Mouse (Mus musculus): ENCODE measurements around the gene Akr1b3. TPM values are rescaled to one million over a fixed set of nuclear protein-coding genes. Genes with fewer than 3 reads are reported as not detected.

The Akr1b3 gene
- total and polyA plus RNA-seq, 3 experiments = 110 to 532 (median 151) TPM

DNA sequence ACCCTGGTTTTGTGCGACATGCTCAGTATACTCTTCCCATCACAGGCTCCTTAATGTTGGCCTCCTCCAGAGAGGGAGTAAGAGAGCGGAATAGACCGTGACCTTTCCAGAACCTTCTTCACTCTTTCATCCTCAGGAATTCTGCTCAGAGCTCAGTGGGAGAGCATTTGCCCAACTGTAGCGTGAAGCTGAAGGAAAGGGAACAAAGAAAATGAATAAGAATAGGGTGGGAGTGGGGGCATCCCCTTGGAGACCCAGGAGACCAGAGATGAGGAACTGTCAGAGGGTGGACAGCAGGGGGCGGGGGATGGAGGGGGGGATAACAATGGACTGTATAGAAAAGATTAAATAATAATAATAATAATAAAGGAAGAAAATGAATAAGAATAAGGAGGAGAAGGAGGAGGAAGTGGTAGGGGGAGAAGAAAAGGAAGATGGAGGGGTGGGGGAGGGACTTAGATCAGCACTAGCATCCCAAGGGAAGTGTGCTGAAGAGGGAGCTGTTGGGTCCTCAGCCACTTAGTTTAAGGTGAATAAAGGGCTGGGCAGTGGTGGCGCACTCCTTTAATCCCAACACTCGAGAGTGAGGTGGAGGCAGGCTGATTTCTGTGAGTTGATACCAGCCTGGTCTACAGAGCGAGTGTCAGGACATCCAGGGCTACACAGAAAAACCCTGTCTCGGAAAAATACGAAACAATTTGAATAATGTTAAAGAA, 27.0 kb upstream of the Akr1b3 start (continued):
- no peak for TF ChIP-seq ZNF384 (IDR thresholded peaks at IDR 0.05; ENCODE audit: low read depth, low read length)

DNA sequence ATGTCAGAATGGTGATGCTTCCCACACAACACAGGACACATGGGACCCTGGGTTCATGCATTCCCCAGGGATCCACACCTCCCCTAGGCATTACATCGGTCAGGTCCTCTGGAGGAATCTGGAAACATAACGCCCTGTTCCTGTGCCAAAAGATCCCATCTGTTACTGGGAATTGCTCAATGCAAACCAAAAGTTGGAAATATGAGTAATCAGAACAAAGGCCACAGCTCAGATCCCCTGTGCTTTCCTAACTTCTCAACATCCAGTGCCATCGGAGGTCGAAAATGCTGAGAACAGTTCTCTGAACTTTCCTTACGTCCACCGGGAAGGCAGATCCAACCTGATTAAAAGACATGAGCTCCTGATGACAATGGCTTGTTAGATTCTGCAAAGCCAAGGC, 26.1 kb upstream of the Akr1b3 start:
- H3K9ac ChIP-seq (ENCODE audit: control insufficient read depth, low read depth, low read length, poor library complexity, severe bottlenecking) = no peak overlapping the region
- H3K36me3 ChIP-seq (ENCODE audit: control insufficient read depth in 1 of 2, insufficient read depth in 2 of 2, low read length in 2 of 2) = no peaks in the 10 kb centered on the region
- H3K27ac ChIP-seq (ENCODE audit: control insufficient read depth, low read depth, low read length) = no peak overlapping the region
- TF ChIP-seq BHLHE40 (IDR thresholded peaks at IDR 0.05; ENCODE audit: borderline replicate concordance, low read depth, low read length) (no peak), POLR2AphosphoS5 (IDR thresholded peaks at IDR 0.05; ENCODE audit: borderline replicate concordance, low read depth, low read length) (no peak), CTCF (IDR thresholded peaks at IDR 0.05 in 2 of 3, conservative IDR thresholded peaks at IDR 0.05 in 1 of 3; ENCODE audit: control insufficient read depth in 1 of 3, insufficient read depth in 1 of 3, low read depth in 2 of 3, low read length in 3 of 3, poor library complexity in 1 of 3, severe bottlenecking in 1 of 3) (no peak), TCF12 (IDR thresholded peaks at IDR 0.05; ENCODE audit: low read depth, low read length) (no peak)
- no peaks in the 10 kb centered on the region for H3K79me2 ChIP-seq (ENCODE audit: control insufficient read depth, insufficient read depth, low read length, poor library complexity)
- no peaks in the 10 kb centered on the region for H3K9me3 ChIP-seq (replicated peaks; ENCODE audit: insufficient read depth, low read length)
- H3K27me3 ChIP-seq (ENCODE audit: control insufficient read depth in 1 of 2, insufficient read depth in 2 of 2, low read length in 2 of 2) = no peaks in the 10 kb centered on the region; a peak in 1 of 4 replicates
- H3K4me1 ChIP-seq (ENCODE audit: control insufficient read depth in 1 of 2, insufficient read depth in 2 of 2, low read length in 2 of 2) = no peaks in the 10 kb centered on the region
- no peak overlapping the region for H3K4me3 ChIP-seq (ENCODE audit: control insufficient read depth in 1 of 2, insufficient read depth in 1 of 2, low read depth in 2 of 2, low read length in 2 of 2)
- DNase-seq (ENCODE audit: low read depth, low spot score) = no peak

DNA sequence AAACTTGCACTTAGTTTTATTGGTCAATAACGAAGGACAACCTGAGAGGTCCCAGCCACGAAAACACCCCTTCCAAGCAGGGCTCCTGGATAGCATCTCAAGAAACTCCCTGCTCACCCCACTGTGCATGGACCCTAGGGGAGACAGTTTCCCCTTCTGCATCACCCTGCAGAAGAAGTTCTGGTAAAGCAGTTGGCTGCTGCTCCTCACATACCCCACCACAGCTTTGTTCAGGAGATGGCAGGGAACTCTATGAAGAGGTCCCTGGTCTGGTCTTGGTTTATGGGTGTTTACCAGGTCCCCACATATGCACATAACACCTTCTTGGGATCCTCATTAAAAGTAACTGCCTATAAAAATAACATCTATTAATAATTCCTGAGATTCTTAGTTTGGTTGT, 25.2 kb upstream of the Akr1b3 start:
- H3K9ac ChIP-seq (ENCODE audit: control insufficient read depth, low read depth, low read length, poor library complexity, severe bottlenecking) = no peak overlapping the region
- no peak overlapping the region for H3K4me3 ChIP-seq (ENCODE audit: control insufficient read depth in 1 of 2, insufficient read depth in 1 of 2, low read depth in 2 of 2, low read length in 2 of 2)
- H3K4me1 ChIP-seq (ENCODE audit: control insufficient read depth in 1 of 2, insufficient read depth in 2 of 2, low read length in 2 of 2) = no peaks in the 10 kb centered on the region
- no peaks in the 10 kb centered on the region for H3K9me3 ChIP-seq (replicated peaks; ENCODE audit: insufficient read depth, low read length)
- H3K27ac ChIP-seq (ENCODE audit: control insufficient read depth, low read depth, low read length) = no peak overlapping the region
- H3K79me2 ChIP-seq (ENCODE audit: control insufficient read depth, insufficient read depth, low read length, poor library complexity) = no peaks in the 10 kb centered on the region
- no peaks in the 10 kb centered on the region; a peak in 1 of 4 replicates for H3K27me3 ChIP-seq (ENCODE audit: control insufficient read depth in 1 of 2, insufficient read depth in 2 of 2, low read length in 2 of 2)
- no peaks in the 10 kb centered on the region for H3K36me3 ChIP-seq (ENCODE audit: control insufficient read depth in 1 of 2, insufficient read depth in 2 of 2, low read length in 2 of 2)
- TF ChIP-seq USF1 (IDR thresholded peaks at IDR 0.05; ENCODE audit: low read depth, low read length) = no peak
- no peak for TF ChIP-seq MYB (IDR thresholded peaks at IDR 0.05; ENCODE audit: low read depth, low read length)
- TF ChIP-seq GATA1 (IDR thresholded peaks at IDR 0.05; ENCODE audit: low read depth, low read length) = no peak
- TF ChIP-seq CTCF (IDR thresholded peaks at IDR 0.05 in 2 of 3, conservative IDR thresholded peaks at IDR 0.05 in 1 of 3; ENCODE audit: control insufficient read depth in 1 of 3, insufficient read depth in 1 of 3, low read depth in 2 of 3, low read length in 3 of 3, poor library complexity in 1 of 3, severe bottlenecking in 1 of 3) = no peak
- no peak for TF ChIP-seq ZNF384 (IDR thresholded peaks at IDR 0.05; ENCODE audit: low read depth, low read length)
- no peak for TF ChIP-seq BHLHE40 (IDR thresholded peaks at IDR 0.05; ENCODE audit: borderline replicate concordance, low read depth, low read length)
- no peak for TF ChIP-seq GABPA (IDR thresholded peaks at IDR 0.05; ENCODE audit: low read depth, low read length)
- TF ChIP-seq UBTF (IDR thresholded peaks at IDR 0.05; ENCODE audit: borderline replicate concordance, insufficient read depth, low read depth, low read length) = no peak
- TF ChIP-seq POLR2AphosphoS2 (IDR thresholded peaks at IDR 0.05; ENCODE audit: low read length) = no peak
- TF ChIP-seq SMC3 (IDR thresholded peaks at IDR 0.05; ENCODE audit: low read depth, low read length) = no peak
- TF ChIP-seq TCF12 (IDR thresholded peaks at IDR 0.05; ENCODE audit: low read depth, low read length) = no peak
- no peak for TF ChIP-seq EP300 (IDR thresholded peaks at IDR 0.05; ENCODE audit: low read depth in 1 of 2, low read length in 2 of 2)
- TF ChIP-seq TBP (IDR thresholded peaks at IDR 0.05; ENCODE audit: low read depth, low read length) = no peak
- no peak for TF ChIP-seq TAL1 (IDR thresholded peaks at IDR 0.05; ENCODE audit: low read length)
- TF ChIP-seq JUND (IDR thresholded peaks at IDR 0.05; ENCODE audit: low read depth, low read length) = no peak
- no peak for TF ChIP-seq KAT2A (conservative IDR thresholded peaks at IDR 0.05; ENCODE audit: low read depth, low read length)
- DNase-seq (ENCODE audit: low read depth, low spot score) = no peak

Measured in MEL (cell line).